Mouse (Mus musculus): ENCODE data around the gene Ssr2. TPM values are rescaled to one million over a fixed set of nuclear protein-coding genes. Genes with fewer than 3 reads are reported as not detected.
A peak's percentile ranks its signal among the peaks of the same experiment; 100 is the strongest.

Ssr2 gene
- polyA plus RNA-seq, 1 experiment from 2014 or later: 164 TPM

DNA sequence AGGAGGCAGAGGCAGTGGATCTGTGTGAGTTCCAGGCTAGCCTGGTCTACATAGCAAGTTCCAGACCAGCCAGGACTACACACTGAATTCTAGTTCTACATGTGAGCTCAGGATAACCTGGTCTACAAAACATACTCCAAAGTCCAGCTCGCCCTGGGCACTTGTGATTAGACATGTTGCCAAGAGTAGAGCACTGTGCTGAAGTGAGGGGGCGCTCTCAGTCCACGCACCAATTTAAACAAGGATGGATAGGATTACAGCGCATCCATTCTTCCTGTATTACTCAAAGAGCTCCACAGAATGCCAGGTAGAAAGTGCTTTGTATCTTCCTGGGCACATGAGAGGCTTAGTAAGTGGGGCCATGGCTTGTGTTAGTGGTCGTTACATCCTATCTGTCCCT, 31.2 kb upstream of the Ssr2 start:
- Histone ChIP-seq H3K4me2 (no peak overlapping the region), H3K36me3 (peaks cover 18% of the 10 kb centered on the region), H3K9ac (no peak overlapping the region), H3K27me3 (no peaks in the 10 kb centered on the region), H3K27ac (replicated peaks) (no peak overlapping the region), H3K9me3 (no peaks in the 10 kb centered on the region), H3K4me1 (replicated peaks) (peaks cover 29% of the 10 kb centered on the region), H3K4me3 (no peak overlapping the region)
- no peak for ATAC-seq (ENCODE audit: low read depth)
- WGBS: 52% methylated on average over 5 of the region's 5 CpGs

GRCm38 (mm10) chr3:88544955-88545591, 30.6 kb upstream of the Ssr2 start:
- Histone ChIP-seq H3K9ac (no peak overlapping the region), H3K27me3 (no peaks in the 10 kb centered on the region), H3K4me1 (replicated peaks) (peaks cover 24% of the 10 kb centered on the region), H3K27ac (replicated peaks) (no peak overlapping the region), H3K4me3 (no peak overlapping the region), H3K36me3 (peaks cover 14% of the 10 kb centered on the region), H3K9me3 (no peaks in the 10 kb centered on the region), H3K4me2 (no peak overlapping the region)
- 69% methylated on average over 20 of the region's 20 CpGs for WGBS
- no peak for ATAC-seq (ENCODE audit: low read depth)

- H3K27me3 ChIP-seq: no peaks in the 10 kb centered on the region
- no peaks in the 10 kb centered on the region for H3K9me3 ChIP-seq
- peaks cover 21% of the 10 kb centered on the region for H3K4me1 ChIP-seq (replicated peaks)
- H3K4me2 ChIP-seq: no peak overlapping the region
- 76% methylated on average over 6 of the region's 6 CpGs for WGBS
- no peak overlapping the region for H3K27ac ChIP-seq (replicated peaks)
- H3K36me3 ChIP-seq: no peaks in the 10 kb centered on the region
- ATAC-seq (ENCODE audit: low read depth): no peak
- no peak overlapping the region for H3K4me3 ChIP-seq
- no peak overlapping the region for H3K9ac ChIP-seq
Observed at GRCm38 (mm10) chr3:88546674-88547418, 28.8 kb upstream of the Ssr2 start.

DNA sequence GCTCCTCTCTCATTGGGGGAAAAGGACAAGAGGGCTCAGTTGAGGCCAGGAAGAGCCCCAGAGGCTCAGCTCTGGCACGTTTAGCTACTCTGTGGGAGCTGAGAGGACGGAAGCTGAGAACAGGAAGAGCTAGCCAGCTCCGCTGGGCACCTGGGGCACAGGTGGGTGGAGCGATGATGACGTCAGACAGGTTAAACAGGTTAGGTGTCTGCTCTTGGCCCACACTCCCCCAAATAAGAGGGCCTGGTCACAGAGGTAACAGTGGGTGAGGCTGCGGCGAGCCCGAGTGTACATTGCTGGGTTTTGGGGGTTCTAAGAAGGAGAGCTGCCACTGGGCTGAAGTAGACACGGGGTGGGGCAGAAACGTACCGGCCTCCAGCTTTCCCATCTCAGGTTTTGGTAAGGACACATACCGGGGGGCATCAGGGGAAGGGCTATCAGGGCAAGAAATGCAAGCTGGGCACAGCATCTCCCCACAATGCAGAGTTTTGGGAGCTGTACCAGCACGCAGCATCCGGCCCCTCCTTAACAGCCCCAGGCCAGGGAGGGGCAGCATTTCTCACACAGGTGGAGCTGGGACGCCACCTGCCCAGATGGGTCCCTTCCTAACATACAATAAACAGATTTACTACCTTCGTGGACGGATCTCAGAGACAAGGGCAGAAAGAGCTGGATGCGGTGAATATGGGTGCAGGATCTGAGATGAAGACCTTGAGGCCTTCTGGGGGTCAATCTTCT, 27.3 kb upstream of the Ssr2 start, which contains the start of gene Rab25:
Gene Rab25 (minus strand): TSS at position 121 of the 738 bp plus-strand sequence.
- WGBS: 55% methylated on average over 18 of the region's 18 CpGs
- Histone ChIP-seq H3K27me3 (no peaks in the 10 kb centered on the region), H3K4me2 (no peak within 1 kb of the TSS), H3K9me3 (no peaks in the 10 kb centered on the region), H3K36me3 (no peaks in the 10 kb centered on the region), H3K4me1 (replicated peaks) (peaks cover 22% of the 10 kb centered on the region), H3K27ac (replicated peaks) (no peak within 1 kb of the TSS), H3K9ac (peak within 1 kb of the TSS; percentile 31; the same call in 1 of the 2 replicates), H3K4me3 (no peak within 1 kb of the TSS)
- ATAC-seq (ENCODE audit: low read depth): no peak

DNA sequence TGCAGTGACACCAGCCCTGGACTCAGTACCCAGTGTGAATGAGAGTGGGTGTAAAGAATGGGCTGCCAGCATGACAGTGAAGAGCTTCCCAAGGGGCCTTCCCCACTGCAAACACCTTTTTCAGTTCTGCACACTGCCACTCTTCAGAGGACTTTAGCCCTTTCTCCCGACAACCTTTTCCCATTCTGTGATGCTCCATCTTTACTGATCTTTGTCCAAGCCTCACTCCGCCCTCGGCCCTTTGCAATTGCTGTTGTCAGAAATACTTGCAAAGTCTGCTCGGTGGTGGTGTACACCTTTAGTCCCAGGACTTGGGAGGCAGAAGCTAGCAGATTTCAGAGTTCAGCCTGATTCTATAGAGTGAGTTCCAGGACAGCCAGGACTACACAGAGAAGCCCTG, 24.1 kb upstream of the Ssr2 start:
- Histone ChIP-seq H3K36me3 (peaks cover 12% of the 10 kb centered on the region), H3K4me1 (replicated peaks) (peaks cover 38% of the 10 kb centered on the region), H3K27me3 (no peaks in the 10 kb centered on the region), H3K9me3 (no peaks in the 10 kb centered on the region), H3K27ac (replicated peaks) (no peak overlapping the region), H3K9ac (peak overlapping the region; percentile 77; the same call in 1 of the 2 replicates), H3K4me2 (peak overlapping the region; percentile 72), H3K4me3 (peak overlapping the region; percentile 91)
- 87% methylated on average over 4 of the region's 4 CpGs for WGBS
- no peak for ATAC-seq (ENCODE audit: low read depth)

- Histone ChIP-seq H3K4me1 (replicated peaks) (peaks cover 38% of the 10 kb centered on the region), H3K27me3 (no peaks in the 10 kb centered on the region), H3K4me3 (peak overlapping the region; percentile 91), H3K9me3 (no peaks in the 10 kb centered on the region), H3K4me2 (peak overlapping the region; percentile 72), H3K9ac (peak overlapping the region; percentile 77), H3K27ac (replicated peaks) (peak overlapping the region; percentile 95), H3K36me3 (peaks cover 18% of the 10 kb centered on the region)
- ATAC-seq (ENCODE audit: low read depth): no peak
- 25% methylated on average over 16 of the region's 16 CpGs for WGBS
Observed at GRCm38 (mm10) chr3:88552082-88552645, 23.5 kb upstream of the Ssr2 start.

DNA sequence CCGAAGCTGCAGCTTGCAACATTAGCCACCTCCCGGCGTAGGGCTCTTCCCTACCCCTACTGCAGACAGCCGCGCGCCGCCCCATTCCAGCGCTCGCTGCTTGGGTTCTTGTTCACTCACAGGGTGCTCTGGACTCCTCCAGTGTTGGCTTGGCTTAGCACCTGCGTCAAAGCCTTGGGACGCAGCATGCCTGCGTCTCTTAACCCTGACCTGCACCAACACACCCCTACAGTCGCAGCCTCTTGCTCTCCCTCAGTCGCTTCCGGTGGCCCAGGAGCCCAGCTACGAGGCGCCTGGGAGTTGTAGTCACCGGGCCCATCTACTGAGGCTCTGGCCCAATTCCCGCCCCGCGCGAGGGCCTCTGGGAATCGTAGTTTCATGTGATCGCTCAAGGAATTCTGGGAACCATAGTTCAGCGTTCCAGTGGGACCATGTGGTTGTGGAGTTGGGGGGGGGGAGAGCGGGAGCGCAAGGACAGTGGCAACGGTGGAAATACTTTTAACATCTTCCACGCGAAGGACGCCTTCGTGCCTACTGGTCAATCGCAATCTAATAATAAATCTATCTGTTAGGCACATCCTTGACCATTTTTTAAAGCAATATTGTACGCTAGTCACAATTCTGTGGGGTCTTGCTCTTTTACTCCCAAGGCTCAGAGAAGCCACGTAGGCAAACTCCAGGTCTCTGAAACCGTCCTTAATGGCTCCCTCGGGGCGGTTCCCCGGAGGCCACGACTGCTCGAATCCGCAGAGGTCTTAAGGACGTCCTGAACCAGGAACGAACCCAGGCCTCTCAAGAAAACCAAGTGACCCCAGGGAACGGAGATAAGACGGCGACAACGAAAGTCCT, 22.8 kb upstream of the Ssr2 start, which contains the start of gene Lamtor2:
Gene Lamtor2 (minus strand): TSS at position 399 of the 849 bp plus-strand sequence.
- Histone ChIP-seq H3K4me3 (peak within 1 kb of the TSS; percentile 91), H3K4me2 (peak within 1 kb of the TSS; percentile 72), H3K27ac (replicated peaks) (peak within 1 kb of the TSS; percentile 95), H3K36me3 (peaks cover 22% of the 10 kb centered on the region), H3K9me3 (no peaks in the 10 kb centered on the region), H3K4me1 (replicated peaks) (peaks cover 38% of the 10 kb centered on the region), H3K9ac (peak within 1 kb of the TSS; percentile 95), H3K27me3 (no peaks in the 10 kb centered on the region)
- ATAC-seq (ENCODE audit: low read depth): peak; percentile 91
- WGBS: under 1% methylated on average over 48 of the region's 48 CpGs

GRCm38 (mm10) chr3:88553525-88553879, 22.2 kb upstream of the Ssr2 start, which contains the start of gene Ubqln4:
Gene Ubqln4, plus strand, starts transcription at chr3:88553758.
- Histone ChIP-seq H3K36me3 (peaks cover 28% of the 10 kb centered on the region), H3K9ac (peak within 1 kb of the TSS; percentile 95), H3K4me1 (replicated peaks) (peaks cover 38% of the 10 kb centered on the region), H3K4me2 (peak within 1 kb of the TSS; percentile 72), H3K4me3 (peak within 1 kb of the TSS; percentile 91), H3K27ac (replicated peaks) (peak within 1 kb of the TSS; percentile 95), H3K9me3 (no peaks in the 10 kb centered on the region), H3K27me3 (no peaks in the 10 kb centered on the region)
- under 1% methylated on average over 27 of the region's 37 CpGs for WGBS
- ATAC-seq (ENCODE audit: low read depth): peak; percentile 91

- WGBS: under 1% methylated on average over 41 of the region's 41 CpGs
Observed at GRCm38 (mm10) chr3:88553880-88554586, 21.6 kb upstream of the Ssr2 start.

GRCm38 (mm10) chr3:88555069-88555605, 20.5 kb upstream of the Ssr2 start:
- H3K36me3 ChIP-seq: peaks cover 45% of the 10 kb centered on the region
- ATAC-seq (ENCODE audit: low read depth): no peak
- peak overlapping the region; percentile 72 for H3K4me2 ChIP-seq
- 89% methylated on average over 5 of the region's 5 CpGs for WGBS
- peak overlapping the region; percentile 95 for H3K9ac ChIP-seq
- no peaks in the 10 kb centered on the region for H3K9me3 ChIP-seq
- peak overlapping the region; percentile 91; the same call in 1 of the 2 replicates for H3K4me3 ChIP-seq
- peaks cover 38% of the 10 kb centered on the region for H3K4me1 ChIP-seq (replicated peaks)
- H3K27ac ChIP-seq (replicated peaks): no peak overlapping the region
- no peaks in the 10 kb centered on the region for H3K27me3 ChIP-seq

More at GRCm38 (mm10) chr3:88553880-88554586, 21.6 kb upstream of the Ssr2 start:
- Histone ChIP-seq H3K27me3 (no peaks in the 10 kb centered on the region), H3K27ac (replicated peaks) (peak overlapping the region; percentile 95), H3K9ac (peak overlapping the region; percentile 95), H3K4me2 (peak overlapping the region; percentile 72), H3K9me3 (no peaks in the 10 kb centered on the region), H3K36me3 (peaks cover 34% of the 10 kb centered on the region), H3K4me3 (peak overlapping the region; percentile 91), H3K4me1 (replicated peaks) (peaks cover 38% of the 10 kb centered on the region)
- peak; percentile 37 for ATAC-seq (ENCODE audit: low read depth)
